Mouse (Mus musculus) stomach, embryonic 16.5 days (tissue): ENCODE results near the gene Fh1. TPM values are rescaled to one million over a fixed set of nuclear protein-coding genes. Genes with fewer than 3 reads are reported as not detected.

Experiments used
- ATAC-seq: fragments of 200-750 bp; cut with Nextera tagmentation; 2 replicates; pipeline ENCODE4 v1.8.0; 2017; ENCODE audit warnings: moderate number of reproducible peaks, moderate TSS enrichment; ENCODE audit not compliant: insufficient read depth, low FRiP score
- H3K27ac ChIP-seq: fragments of 300-500 bp; sonication (generic); 2 replicates; pipeline ENCODE4 v1.5.1; 2014; ENCODE audit warnings: low read length
- H3K27me3 ChIP-seq: fragments of 300-500 bp; sonication (generic); 2 replicates; pipeline ENCODE4 v1.6.1; 2014; ENCODE audit warnings: low read length, control low read depth, mixed read lengths; ENCODE audit not compliant: control insufficient read depth, insufficient read depth
- H3K36me3 ChIP-seq: fragments of 300-500 bp; sonication (generic); 2 replicates; pipeline ENCODE4 v1.6.1; 2014; ENCODE audit warnings: low read length; ENCODE audit not compliant: control insufficient read depth, insufficient read depth
- H3K4me1 ChIP-seq: fragments of 300-500 bp; sonication (generic); 2 replicates; pipeline ENCODE4 v1.6.1; 2014; ENCODE audit warnings: low read length, control low read depth, mixed read lengths; ENCODE audit not compliant: control insufficient read depth, insufficient read depth
- H3K4me2 ChIP-seq: fragments of 300-500 bp; sonication (generic); 2 replicates; pipeline ENCODE4 v1.6.1; 2014; ENCODE audit warnings: low read depth, low read length, mixed read lengths
- H3K4me3 ChIP-seq: fragments of 300-500 bp; sonication (generic); replicated peaks from 2 replicates; pipeline ENCODE4 v1.5.1; 2014; ENCODE audit warnings: mild to moderate bottlenecking, low read length
- H3K9ac ChIP-seq: fragments of 300-500 bp; sonication (generic); 2 replicates; pipeline ENCODE4 v1.6.1; 2014; ENCODE audit warnings: low read length
- H3K9me3 ChIP-seq: fragments of 300-500 bp; sonication (generic); replicated peaks from 2 replicates; pipeline ENCODE4 v1.6.1; 2016; ENCODE audit warnings: low read length, control low read depth; ENCODE audit not compliant: control insufficient read depth
- WGBS: fragments of 180-500 bp; shearing (Covaris S2); extraction: QIAGEN DNeasy Blood & Tissue Kit; methylation state at CpG from one replicate; pipeline ENCODE4 v1.1.7; 2014; 5-methylcytosine and 5-hydroxymethylcytosine counted together
- polyA plus RNA-seq: library from polyadenylated mRNA; unstranded; fragments of >200 nt; fragmentation: Nextera tagmentation; extraction: Ambion mirVana; gene quantifications from 2 replicates; pipeline ENCODE4 v1.2.1, GENCODE M21; 2015

Gene Fh1
- polyA plus RNA-seq = 131 and 135 TPM in 2 replicates

GRCm38 (mm10) chr1:175625257-175625879, at the start of gene Fh1:
Fh1 (minus strand) TSS chr1:175625635.
- Histone ChIP-seq H3K27me3 (no peaks in the 10 kb centered on the region), H3K4me3 (peak within 1 kb of the TSS; percentile 67), H3K4me1 (peaks cover 16% of the 10 kb centered on the region), H3K4me2 (peak within 1 kb of the TSS; percentile 76), H3K36me3 (no peaks in the 10 kb centered on the region), H3K9me3 (no peaks in the 10 kb centered on the region), H3K9ac (peak within 1 kb of the TSS; percentile 84), H3K27ac (peak within 1 kb of the TSS; percentile 84)
- 1% methylated on average over 58 of the region's 58 CpGs for WGBS
- peak; percentile 100 for ATAC-seq

GRCm38 (mm10) chr1:175675116-175675515, 49.7 kb upstream of the Fh1 start:
- Histone ChIP-seq H3K27ac (no peak overlapping the region), H3K36me3 (no peaks in the 10 kb centered on the region), H3K4me1 (no peaks in the 10 kb centered on the region), H3K9ac (no peak overlapping the region), H3K4me3 (no peak overlapping the region), H3K4me2 (no peak overlapping the region), H3K9me3 (no peaks in the 10 kb centered on the region), H3K27me3 (no peaks in the 10 kb centered on the region)
- no peak for ATAC-seq
- WGBS = 88% methylated on average over 6 of the region's 6 CpGs

- Histone ChIP-seq H3K36me3 (no peaks in the 10 kb centered on the region), H3K27ac (no peak overlapping the region), H3K9ac (no peak overlapping the region), H3K9me3 (no peaks in the 10 kb centered on the region), H3K4me2 (no peak overlapping the region), H3K4me3 (no peak overlapping the region), H3K27me3 (no peaks in the 10 kb centered on the region), H3K4me1 (no peaks in the 10 kb centered on the region)
- ATAC-seq = no peak
- WGBS = 73% methylated on average over 7 of the region's 7 CpGs
Measured at GRCm38 (mm10) chr1:175673563-175674325, 48.3 kb upstream of the Fh1 start.

- no peak overlapping the region for H3K27ac ChIP-seq
- 20% methylated on average over 1 of the region's 1 CpGs for WGBS
- H3K36me3 ChIP-seq = no peaks in the 10 kb centered on the region
- no peaks in the 10 kb centered on the region for H3K4me1 ChIP-seq
- H3K4me2 ChIP-seq = no peak overlapping the region
- no peak for ATAC-seq
- H3K9ac ChIP-seq = no peak overlapping the region
- no peaks in the 10 kb centered on the region for H3K27me3 ChIP-seq
- no peaks in the 10 kb centered on the region for H3K9me3 ChIP-seq
- no peak overlapping the region for H3K4me3 ChIP-seq
Measured at GRCm38 (mm10) chr1:175671626-175672025, 46.2 kb upstream of the Fh1 start.

- Histone ChIP-seq H3K4me1 (no peaks in the 10 kb centered on the region), H3K27ac (no peak overlapping the region), H3K4me2 (no peak overlapping the region), H3K9ac (no peak overlapping the region), H3K36me3 (no peaks in the 10 kb centered on the region), H3K27me3 (no peaks in the 10 kb centered on the region), H3K4me3 (no peak overlapping the region), H3K9me3 (no peaks in the 10 kb centered on the region)
- WGBS = 71% methylated on average over 7 of the region's 7 CpGs
- ATAC-seq = no peak
Measured at GRCm38 (mm10) chr1:175670042-175670441, 44.6 kb upstream of the Fh1 start.

- Histone ChIP-seq H3K4me1 (no peaks in the 10 kb centered on the region), H3K27me3 (no peaks in the 10 kb centered on the region), H3K4me2 (no peak overlapping the region), H3K4me3 (no peak overlapping the region), H3K27ac (no peak overlapping the region), H3K9me3 (no peaks in the 10 kb centered on the region), H3K36me3 (no peaks in the 10 kb centered on the region), H3K9ac (no peak overlapping the region)
- ATAC-seq = no peak
- 87% methylated on average over 3 of the region's 3 CpGs for WGBS
Measured at GRCm38 (mm10) chr1:175669456-175669855, 44.0 kb upstream of the Fh1 start.

GRCm38 (mm10) chr1:175668666-175669405, 43.4 kb upstream of the Fh1 start:
- Histone ChIP-seq H3K9me3 (no peaks in the 10 kb centered on the region), H3K36me3 (no peaks in the 10 kb centered on the region), H3K4me1 (no peaks in the 10 kb centered on the region), H3K4me3 (no peak overlapping the region), H3K27ac (no peak overlapping the region), H3K9ac (no peak overlapping the region), H3K27me3 (no peaks in the 10 kb centered on the region), H3K4me2 (no peak overlapping the region)
- WGBS = 75% methylated on average over 5 of the region's 5 CpGs
- no peak for ATAC-seq

GRCm38 (mm10) chr1:175659900-175660299, 34.5 kb upstream of the Fh1 start:
- H3K36me3 ChIP-seq = no peaks in the 10 kb centered on the region
- 85% methylated on average over 4 of the region's 4 CpGs for WGBS
- no peak for ATAC-seq
- H3K9me3 ChIP-seq = no peaks in the 10 kb centered on the region
- H3K27me3 ChIP-seq = no peaks in the 10 kb centered on the region
- H3K9ac ChIP-seq = no peak overlapping the region
- no peak overlapping the region for H3K4me3 ChIP-seq
- no peak overlapping the region for H3K27ac ChIP-seq
- no peaks in the 10 kb centered on the region for H3K4me1 ChIP-seq
- no peak overlapping the region for H3K4me2 ChIP-seq

GRCm38 (mm10) chr1:175648615-175649014, 23.2 kb upstream of the Fh1 start:
- WGBS = 90% methylated on average over 4 of the region's 4 CpGs
- ATAC-seq = no peak
- Histone ChIP-seq H3K4me1 (no peaks in the 10 kb centered on the region), H3K4me3 (no peak overlapping the region), H3K36me3 (no peaks in the 10 kb centered on the region), H3K9me3 (no peaks in the 10 kb centered on the region), H3K9ac (no peak overlapping the region), H3K4me2 (no peak overlapping the region), H3K27ac (no peak overlapping the region), H3K27me3 (no peaks in the 10 kb centered on the region)
